Mouse (Mus musculus): ENCODE data around the gene Atg4c.

DNA sequence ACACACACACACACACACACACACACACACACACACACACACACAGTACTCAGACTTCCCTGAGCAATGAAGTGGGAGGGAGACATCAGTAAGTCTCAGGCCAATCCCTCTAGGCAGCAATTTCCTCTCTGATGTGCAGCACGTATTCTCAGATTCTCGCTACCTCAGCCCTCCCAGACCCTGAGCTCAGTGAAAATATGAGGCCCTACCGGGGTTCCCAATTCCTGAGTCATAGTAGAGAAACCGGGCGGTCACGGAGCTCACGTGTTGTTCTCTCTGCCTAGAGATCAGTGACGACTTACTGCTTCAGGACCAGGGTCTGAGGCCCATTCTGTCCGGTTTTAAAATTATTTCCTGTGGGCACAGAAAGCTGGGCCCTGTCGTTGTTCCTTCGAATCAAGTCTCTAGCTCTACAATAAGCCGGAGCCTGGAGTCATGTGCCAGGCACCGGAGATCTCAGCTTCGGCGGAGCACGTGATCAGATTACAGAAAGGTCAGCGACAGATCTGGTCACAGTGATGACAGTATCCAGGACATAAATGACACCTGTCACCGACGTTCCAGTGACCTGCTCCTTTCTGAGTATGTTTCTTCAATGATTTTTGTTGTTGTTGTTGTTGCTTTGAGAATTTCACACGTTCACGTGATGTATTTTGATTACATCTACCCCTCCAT, 14.2 kb upstream of the Atg4c start:
- TF ChIP-seq GABPA (IDR thresholded peaks at IDR 0.05; ENCODE audit: low read depth, low read length) (no peak), CTCF (IDR thresholded peaks at IDR 0.05 in 2 of 3, conservative IDR thresholded peaks at IDR 0.05 in 1 of 3; ENCODE audit: control insufficient read depth in 1 of 3, insufficient read depth in 1 of 3, low read depth in 2 of 3, low read length in 3 of 3, poor library complexity in 1 of 3, severe bottlenecking in 1 of 3) (no peak), CHD2 (IDR thresholded peaks at IDR 0.05; ENCODE audit: low read length) (no peak)
